Mouse (Mus musculus): ENCODE results near the gene Gfra1.

Gene Gfra1

GRCm38 (mm10) chr19:58309620-58310275 is 146.0 kb downstream of the Gfra1 start:
- Histone ChIP-seq H3K36me3 (ENCODE audit: control insufficient read depth, insufficient read depth, low read length, poor library complexity, severe bottlenecking) (no peaks in the 10 kb centered on the region), H3K27me3 (ENCODE audit: control insufficient read depth, insufficient read depth, low read length, poor library complexity, severe bottlenecking) (no peaks in the 10 kb centered on the region)
- no peak for DNase-seq (ENCODE audit: low read depth, low spot score)

GRCm38 (mm10) chr19:58301105-58301504 is 154.6 kb downstream of the Gfra1 start:
- no peak for DNase-seq (ENCODE audit: low read depth, low spot score)
- Histone ChIP-seq H3K36me3 (ENCODE audit: control insufficient read depth, insufficient read depth, low read length, poor library complexity, severe bottlenecking) (no peaks in the 10 kb centered on the region), H3K27me3 (ENCODE audit: control insufficient read depth, insufficient read depth, low read length, poor library complexity, severe bottlenecking) (no peaks in the 10 kb centered on the region)

GRCm38 (mm10) chr19:58297926-58298325 is 157.8 kb downstream of the Gfra1 start:
- no peak for DNase-seq (ENCODE audit: low read depth, low spot score)

GRCm38 (mm10) chr19:58296842-58297190 is 158.9 kb downstream of the Gfra1 start:
- DNase-seq (ENCODE audit: low read depth, low spot score): no peak
- H3K27me3 ChIP-seq (ENCODE audit: control insufficient read depth, insufficient read depth, low read length, poor library complexity, severe bottlenecking): no peaks in the 10 kb centered on the region

More at GRCm38 (mm10) chr19:58297926-58298325, 157.8 kb downstream of the Gfra1 start:
- H3K36me3 ChIP-seq (ENCODE audit: control insufficient read depth, insufficient read depth, low read length, poor library complexity, severe bottlenecking): no peaks in the 10 kb centered on the region
- H3K27me3 ChIP-seq (ENCODE audit: control insufficient read depth, insufficient read depth, low read length, poor library complexity, severe bottlenecking): no peaks in the 10 kb centered on the region

GRCm38 (mm10) chr19:58295986-58296841 is 159.5 kb downstream of the Gfra1 start:
- Histone ChIP-seq H3K27me3 (ENCODE audit: control insufficient read depth, insufficient read depth, low read length, poor library complexity, severe bottlenecking) (no peaks in the 10 kb centered on the region), H3K36me3 (ENCODE audit: control insufficient read depth, insufficient read depth, low read length, poor library complexity, severe bottlenecking) (no peaks in the 10 kb centered on the region)
- DNase-seq (ENCODE audit: low read depth, low spot score): no peak

More at GRCm38 (mm10) chr19:58296842-58297190, 158.9 kb downstream of the Gfra1 start:
- no peaks in the 10 kb centered on the region for H3K36me3 ChIP-seq (ENCODE audit: control insufficient read depth, insufficient read depth, low read length, poor library complexity, severe bottlenecking)

GRCm38 (mm10) chr19:58288145-58288544 is 167.6 kb downstream of the Gfra1 start:
- no peak for DNase-seq (ENCODE audit: low read depth, low spot score)
- H3K36me3 ChIP-seq (ENCODE audit: control insufficient read depth, insufficient read depth, low read length, poor library complexity, severe bottlenecking): no peaks in the 10 kb centered on the region
- H3K27me3 ChIP-seq (ENCODE audit: control insufficient read depth, insufficient read depth, low read length, poor library complexity, severe bottlenecking): no peaks in the 10 kb centered on the region

- Histone ChIP-seq H3K36me3 (ENCODE audit: control insufficient read depth, insufficient read depth, low read length, poor library complexity, severe bottlenecking) (no peaks in the 10 kb centered on the region), H3K27me3 (ENCODE audit: control insufficient read depth, insufficient read depth, low read length, poor library complexity, severe bottlenecking) (no peaks in the 10 kb centered on the region)
- DNase-seq (ENCODE audit: low read depth, low spot score): no peak
These were observed 180.4 kb downstream of the Gfra1 start for GRCm38 (mm10) chr19:58275281-58275680.

GRCm38 (mm10) chr19:58271815-58272214 is 183.9 kb downstream of the Gfra1 start:
- Histone ChIP-seq H3K27me3 (ENCODE audit: control insufficient read depth, insufficient read depth, low read length, poor library complexity, severe bottlenecking) (no peaks in the 10 kb centered on the region), H3K36me3 (ENCODE audit: control insufficient read depth, insufficient read depth, low read length, poor library complexity, severe bottlenecking) (no peaks in the 10 kb centered on the region)
- no peak for DNase-seq (ENCODE audit: low read depth, low spot score)

GRCm38 (mm10) chr19:58270778-58271177 is 184.9 kb downstream of the Gfra1 start:
- H3K27me3 ChIP-seq (ENCODE audit: control insufficient read depth, insufficient read depth, low read length, poor library complexity, severe bottlenecking): no peaks in the 10 kb centered on the region
- H3K36me3 ChIP-seq (ENCODE audit: control insufficient read depth, insufficient read depth, low read length, poor library complexity, severe bottlenecking): no peaks in the 10 kb centered on the region

GRCm38 (mm10) chr19:58268476-58268875 is 187.2 kb downstream of the Gfra1 start:
- no peaks in the 10 kb centered on the region for H3K27me3 ChIP-seq (ENCODE audit: control insufficient read depth, insufficient read depth, low read length, poor library complexity, severe bottlenecking)
- no peaks in the 10 kb centered on the region for H3K36me3 ChIP-seq (ENCODE audit: control insufficient read depth, insufficient read depth, low read length, poor library complexity, severe bottlenecking)
- no peak for DNase-seq (ENCODE audit: low read depth, low spot score)

More at GRCm38 (mm10) chr19:58270778-58271177, 184.9 kb downstream of the Gfra1 start:
- no peak for DNase-seq (ENCODE audit: low read depth, low spot score)

GRCm38 (mm10) chr19:58266600-58266999 is 189.1 kb downstream of the Gfra1 start:
- Histone ChIP-seq H3K36me3 (ENCODE audit: control insufficient read depth, insufficient read depth, low read length, poor library complexity, severe bottlenecking) (no peaks in the 10 kb centered on the region), H3K27me3 (ENCODE audit: control insufficient read depth, insufficient read depth, low read length, poor library complexity, severe bottlenecking) (no peaks in the 10 kb centered on the region)
- DNase-seq (ENCODE audit: low read depth, low spot score): no peak

- no peak for DNase-seq (ENCODE audit: low read depth, low spot score)
- no peaks in the 10 kb centered on the region for H3K27me3 ChIP-seq (ENCODE audit: control insufficient read depth, insufficient read depth, low read length, poor library complexity, severe bottlenecking)
- H3K36me3 ChIP-seq (ENCODE audit: control insufficient read depth, insufficient read depth, low read length, poor library complexity, severe bottlenecking): no peaks in the 10 kb centered on the region
These were observed 194.8 kb downstream of the Gfra1 start for GRCm38 (mm10) chr19:58260934-58261333.

- Histone ChIP-seq H3K36me3 (ENCODE audit: control insufficient read depth, insufficient read depth, low read length, poor library complexity, severe bottlenecking) (no peaks in the 10 kb centered on the region), H3K27me3 (ENCODE audit: control insufficient read depth, insufficient read depth, low read length, poor library complexity, severe bottlenecking) (no peaks in the 10 kb centered on the region)
- no peak for DNase-seq (ENCODE audit: low read depth, low spot score)
These were observed 196.5 kb downstream of the Gfra1 start for GRCm38 (mm10) chr19:58259250-58259649.

GRCm38 (mm10) chr19:58256485-58256884 is 199.2 kb downstream of the Gfra1 start:
- Histone ChIP-seq H3K36me3 (ENCODE audit: control insufficient read depth, insufficient read depth, low read length, poor library complexity, severe bottlenecking) (no peaks in the 10 kb centered on the region), H3K27me3 (ENCODE audit: control insufficient read depth, insufficient read depth, low read length, poor library complexity, severe bottlenecking) (no peaks in the 10 kb centered on the region)
- DNase-seq (ENCODE audit: low read depth, low spot score): no peak

GRCm38 (mm10) chr19:58255394-58255793 is 200.3 kb downstream of the Gfra1 start:
- H3K27me3 ChIP-seq (ENCODE audit: control insufficient read depth, insufficient read depth, low read length, poor library complexity, severe bottlenecking): no peaks in the 10 kb centered on the region
- H3K36me3 ChIP-seq (ENCODE audit: control insufficient read depth, insufficient read depth, low read length, poor library complexity, severe bottlenecking): no peaks in the 10 kb centered on the region
- no peak for DNase-seq (ENCODE audit: low read depth, low spot score)
